Mouse (Mus musculus): ENCODE measurements around the gene Actn3. TPM values are rescaled to one million over a fixed set of nuclear protein-coding genes. Genes with fewer than 3 reads are reported as not detected.
"Not testable (repeated sequence)": the region's sequence is repeated elsewhere in the genome, so short reads cannot be mapped to it uniquely, and the experiment has no call there.

Actn3 gene
- polyA plus RNA-seq, 1 experiment from 2014 or later, result 29.6 TPM

DNA sequence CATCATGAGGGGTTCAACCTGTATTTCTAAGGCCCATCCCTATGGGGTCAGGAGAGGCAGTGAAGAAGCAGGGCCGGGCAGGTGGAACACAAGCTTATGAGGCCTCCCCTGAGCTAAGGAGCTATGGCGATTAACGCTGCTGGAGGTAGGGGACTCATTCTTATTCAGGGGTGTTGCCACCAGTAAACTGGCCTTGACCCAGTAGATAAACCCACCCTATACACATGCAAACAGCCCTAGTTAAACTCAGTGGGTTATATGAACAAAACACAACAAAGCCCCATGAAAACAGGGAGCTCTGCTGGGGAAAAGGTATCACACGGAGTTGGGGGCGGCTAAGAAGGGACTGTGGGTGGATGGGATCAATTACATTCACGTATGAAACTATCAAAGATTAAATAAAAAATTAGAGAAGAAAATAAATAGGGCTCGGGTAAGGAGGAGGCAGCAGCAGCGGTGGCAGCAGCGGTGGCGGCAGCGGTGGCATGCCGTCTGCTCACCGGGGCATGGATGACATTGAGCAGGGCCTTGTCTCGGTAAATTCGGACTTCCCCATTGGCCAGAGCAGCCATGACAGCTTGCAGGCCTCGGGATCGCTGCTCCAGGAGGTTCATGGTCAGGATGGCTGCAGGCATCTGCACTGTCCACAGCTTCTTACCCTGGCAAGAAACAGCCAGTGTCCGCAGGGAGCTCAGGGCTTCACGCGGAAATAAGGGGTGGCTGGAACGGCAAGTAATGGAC, 19.2 kb upstream of the Actn3 start:
- peaks cover 15% of the 10 kb centered on the region for H3K36me3 ChIP-seq
- H3K27ac ChIP-seq (replicated peaks), result no peak overlapping the region
- H3K9me3 ChIP-seq (replicated peaks), result no peaks in the 10 kb centered on the region
- no peak overlapping the region for H3K4me3 ChIP-seq (replicated peaks)
- WGBS, result 56% methylated on average over 21 of the region's 21 CpGs
- H3K4me2 ChIP-seq (replicated peaks), result no peak overlapping the region
- H3K9ac ChIP-seq, result no peak overlapping the region
- no peaks in the 10 kb centered on the region for H3K27me3 ChIP-seq
- H3K4me1 ChIP-seq, result no peaks in the 10 kb centered on the region
- ATAC-seq (ENCODE audit: insufficient number of reproducible peaks, low FRiP score, low TSS enrichment, low read depth), result no peak

DNA sequence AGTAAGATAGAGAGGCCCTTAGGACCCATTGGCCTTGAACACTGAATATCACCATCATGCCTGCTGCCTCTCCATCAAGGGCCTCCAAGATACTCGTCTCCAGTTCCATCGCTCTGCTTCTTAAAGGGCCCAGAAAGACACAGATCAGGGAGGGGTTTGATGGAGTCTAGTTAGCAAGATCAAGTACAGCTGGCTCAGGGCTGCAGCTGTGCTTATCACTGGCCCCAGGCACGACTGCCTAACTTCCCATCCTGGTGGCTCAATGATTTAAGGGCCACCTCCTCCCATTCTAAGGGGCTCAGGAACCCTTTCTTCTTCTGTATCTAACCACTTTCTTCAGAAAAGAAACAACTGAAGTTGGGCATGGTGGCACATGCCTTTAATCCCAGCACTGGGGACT, 14.1 kb upstream of the Actn3 start:
- Histone ChIP-seq H3K4me2 (replicated peaks) (no peak overlapping the region), H3K36me3 (peaks cover 13% of the 10 kb centered on the region), H3K27ac (replicated peaks) (no peak overlapping the region), H3K4me1 (no peaks in the 10 kb centered on the region), H3K9ac (no peak overlapping the region), H3K27me3 (no peaks in the 10 kb centered on the region), H3K9me3 (replicated peaks) (no peaks in the 10 kb centered on the region), H3K4me3 (replicated peaks) (no peak overlapping the region)
- WGBS, result 70% methylated on average over 3 of the region's 3 CpGs
- ATAC-seq (ENCODE audit: insufficient number of reproducible peaks, low FRiP score, low TSS enrichment, low read depth), result no peak

DNA sequence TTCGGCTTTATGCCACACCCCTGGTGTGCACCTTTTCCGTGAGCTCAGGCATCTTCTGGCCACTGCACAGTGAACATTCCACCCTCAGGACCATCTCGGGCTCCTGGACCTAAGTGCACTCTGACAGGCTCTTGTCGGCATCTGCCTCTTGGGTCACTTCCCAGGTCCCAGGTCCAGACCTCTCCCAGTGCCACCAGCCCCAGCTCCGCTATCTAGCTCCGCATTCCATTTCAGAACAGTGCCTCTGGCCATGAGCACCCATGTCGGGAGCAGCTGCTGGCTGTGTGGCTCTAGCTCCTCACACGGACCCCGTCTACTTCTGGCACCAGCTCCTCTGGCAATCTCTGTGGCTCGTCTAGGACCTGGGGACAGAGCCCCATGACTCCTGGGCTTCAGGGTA, 12.1 kb upstream of the Actn3 start:
- H3K4me2 ChIP-seq (replicated peaks), result no peak overlapping the region
- H3K4me3 ChIP-seq (replicated peaks), result no peak overlapping the region
- WGBS, result 79% methylated on average over 10 of the region's 10 CpGs
- no peaks in the 10 kb centered on the region for H3K27me3 ChIP-seq
- no peaks in the 10 kb centered on the region for H3K4me1 ChIP-seq
- no peak overlapping the region for H3K9ac ChIP-seq
- peaks cover 13% of the 10 kb centered on the region for H3K36me3 ChIP-seq
- no peak for ATAC-seq (ENCODE audit: insufficient number of reproducible peaks, low FRiP score, low TSS enrichment, low read depth)
- no peak overlapping the region for H3K27ac ChIP-seq (replicated peaks)
- H3K9me3 ChIP-seq (replicated peaks), result no peaks in the 10 kb centered on the region

DNA sequence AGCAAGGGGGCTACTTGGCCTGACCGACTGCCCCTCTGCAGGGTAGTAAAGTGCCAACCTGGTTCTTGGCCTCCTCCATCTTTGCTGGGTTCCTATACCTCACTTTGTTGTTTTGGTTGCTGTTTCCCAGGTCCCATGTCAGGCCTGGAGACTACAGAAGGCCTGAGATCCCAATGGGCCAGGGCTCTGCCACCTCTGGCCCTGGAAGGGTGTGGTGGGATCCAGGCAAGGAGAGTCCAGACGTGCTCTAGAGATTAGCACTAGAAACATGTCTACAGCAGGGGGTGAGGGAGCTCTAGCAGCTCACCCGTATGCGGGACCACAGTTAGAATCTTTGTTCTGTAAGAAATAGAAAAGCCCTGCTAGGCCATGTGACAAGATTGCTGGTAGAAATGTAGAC, 6.3 kb upstream of the Actn3 start:
- WGBS, result 83% methylated on average over 4 of the region's 4 CpGs

DNA sequence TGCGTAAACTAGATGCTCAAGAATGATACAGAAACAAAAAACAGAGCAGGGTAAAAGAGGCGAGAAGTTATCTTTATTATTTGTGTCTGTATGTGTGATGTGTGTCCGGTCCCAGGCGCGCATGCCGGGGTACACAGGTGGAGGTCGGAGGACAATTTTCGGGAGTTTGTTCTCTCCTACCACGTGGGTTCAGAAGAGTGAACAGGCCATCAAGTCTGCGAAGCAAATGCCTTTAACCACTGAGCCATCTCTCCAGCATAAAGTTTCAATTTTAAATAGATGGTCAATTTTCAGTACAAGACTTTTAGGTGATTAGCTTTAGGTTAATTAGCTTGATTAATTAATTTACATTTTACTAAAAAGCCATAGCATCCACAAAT, 1.6 kb upstream of the Actn3 start:
- peak overlapping the region; percentile 94 for H3K4me2 ChIP-seq (replicated peaks)
- H3K36me3 ChIP-seq, result peaks cover 11% of the 10 kb centered on the region
- WGBS, result 44% methylated on average over 10 of the region's 10 CpGs
- H3K9ac ChIP-seq, result peak overlapping the region; percentile 91
- H3K4me3 ChIP-seq (replicated peaks), result peak overlapping the region; percentile 82
- H3K27me3 ChIP-seq, result no peaks in the 10 kb centered on the region
- peaks cover 23% of the 10 kb centered on the region for H3K4me1 ChIP-seq
- no peaks in the 10 kb centered on the region for H3K9me3 ChIP-seq (replicated peaks)
- H3K27ac ChIP-seq (replicated peaks), result no peak overlapping the region
- no peak for ATAC-seq (ENCODE audit: insufficient number of reproducible peaks, low FRiP score, low TSS enrichment, low read depth)

More for the DNA sequence above, 6.3 kb upstream of the Actn3 start:
- H3K27me3 ChIP-seq, result no peaks in the 10 kb centered on the region
- no peak overlapping the region for H3K4me2 ChIP-seq (replicated peaks)
- no peak overlapping the region for H3K4me3 ChIP-seq (replicated peaks)
- peaks cover 6% of the 10 kb centered on the region; the same call in 1 of the 2 replicates for H3K4me1 ChIP-seq
- no peak overlapping the region for H3K9ac ChIP-seq
- ATAC-seq (ENCODE audit: insufficient number of reproducible peaks, low FRiP score, low TSS enrichment, low read depth), result no peak
- H3K9me3 ChIP-seq (replicated peaks), result no peaks in the 10 kb centered on the region
- H3K27ac ChIP-seq (replicated peaks), result no peak overlapping the region
- peaks cover 11% of the 10 kb centered on the region for H3K36me3 ChIP-seq

DNA sequence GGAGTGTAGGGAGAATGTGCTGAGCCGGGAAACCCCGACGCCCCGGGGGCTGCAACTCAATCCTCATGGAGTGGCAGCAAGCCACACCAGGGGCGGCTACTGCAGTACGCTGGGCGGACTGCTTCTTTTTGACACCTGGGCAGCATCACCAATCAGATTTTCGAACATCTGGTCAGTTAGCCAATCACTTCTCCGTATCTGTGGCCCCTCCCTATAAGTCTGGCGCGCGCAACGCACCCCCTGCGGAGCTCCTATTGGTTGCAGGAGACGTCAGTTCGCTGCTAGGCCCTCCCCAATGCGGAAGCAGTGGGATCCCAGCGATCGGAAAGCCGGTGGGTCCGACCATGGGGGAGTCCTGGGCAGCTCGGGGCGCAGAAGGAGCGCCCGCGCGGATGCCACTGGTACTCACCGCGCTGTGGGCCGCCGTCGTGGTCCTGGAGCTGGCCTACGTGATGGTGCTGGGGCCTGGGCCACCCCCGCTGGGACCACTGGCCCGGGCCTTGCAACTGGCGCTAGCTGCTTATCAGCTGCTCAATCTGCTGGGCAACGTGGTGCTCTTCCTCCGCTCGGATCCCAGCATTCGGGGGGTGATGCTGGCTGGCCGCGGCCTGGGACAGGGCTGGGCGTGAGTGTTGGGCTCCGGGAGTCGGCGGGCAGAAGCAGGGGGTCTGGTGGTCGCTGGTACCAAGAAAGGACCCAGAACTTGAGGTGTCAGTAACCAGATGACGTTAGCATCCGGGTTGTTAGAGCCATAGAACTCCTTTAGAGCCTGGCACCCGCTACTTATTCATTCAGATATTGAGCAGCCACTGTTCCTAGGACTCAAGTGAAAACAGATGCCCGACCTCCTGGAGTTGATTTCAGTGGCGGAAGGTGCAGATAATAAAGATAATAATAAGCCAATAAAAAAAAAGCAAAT, 955 bp upstream of the Actn3 start, which contains the start of gene Zdhhc24:
Gene Zdhhc24, plus strand, starts transcription at position 264 of the 919 bp plus-strand sequence.
- ATAC-seq (ENCODE audit: insufficient number of reproducible peaks, low FRiP score, low TSS enrichment, low read depth), result peak; percentile 93
- peak within 1 kb of the TSS; percentile 94 for H3K4me2 ChIP-seq (replicated peaks)
- H3K4me3 ChIP-seq (replicated peaks), result peak within 1 kb of the TSS; percentile 82
- H3K36me3 ChIP-seq, result peaks cover 8% of the 10 kb centered on the region; the same call in 1 of the 2 replicates
- H3K9me3 ChIP-seq (replicated peaks), result no peaks in the 10 kb centered on the region
- peak within 1 kb of the TSS; percentile 78 for H3K27ac ChIP-seq (replicated peaks)
- WGBS, result under 1% methylated on average over 52 of the region's 52 CpGs
- peaks cover 23% of the 10 kb centered on the region for H3K4me1 ChIP-seq
- peak within 1 kb of the TSS; percentile 91 for H3K9ac ChIP-seq
- H3K27me3 ChIP-seq, result no peaks in the 10 kb centered on the region

DNA sequence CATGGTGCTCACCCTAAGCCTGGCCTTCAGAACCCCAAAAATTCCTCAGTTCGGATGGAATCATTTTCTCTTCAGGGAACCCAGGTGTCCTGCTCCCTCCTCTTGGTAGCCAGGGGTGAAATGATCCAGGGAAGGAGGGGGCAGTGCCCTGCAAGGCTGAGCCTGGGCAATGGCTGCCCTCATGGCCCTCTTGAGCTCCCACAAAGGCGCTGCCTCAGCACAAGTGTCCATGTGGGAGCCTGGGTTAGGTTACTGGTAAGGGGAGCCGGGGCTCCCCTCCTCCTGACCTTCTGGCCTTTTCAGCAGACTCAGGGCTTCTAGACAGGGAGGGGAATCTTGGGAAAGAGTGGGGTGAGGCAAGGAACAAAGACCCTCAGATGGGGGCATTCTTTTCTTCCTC, 954 bp downstream of the Actn3 start:
- 0 out of 2 replicates have a peak overlapping the region, but pooled peaks have one; percentile 48 for H3K27ac ChIP-seq (replicated peaks)
- H3K36me3 ChIP-seq, result no peaks in the 10 kb centered on the region
- ATAC-seq (ENCODE audit: insufficient number of reproducible peaks, low FRiP score, low TSS enrichment, low read depth), result no peak
- H3K4me1 ChIP-seq, result peaks cover 23% of the 10 kb centered on the region
- H3K4me3 ChIP-seq (replicated peaks), result peak overlapping the region; percentile 82; the same call in 1 of the 2 replicates
- peak overlapping the region; percentile 94; the same call in 1 of the 2 replicates for H3K4me2 ChIP-seq (replicated peaks)
- H3K27me3 ChIP-seq, result no peaks in the 10 kb centered on the region
- H3K9me3 ChIP-seq (replicated peaks), result no peaks in the 10 kb centered on the region
- 48% methylated on average over 3 of the region's 3 CpGs for WGBS
- no peak overlapping the region for H3K9ac ChIP-seq

DNA sequence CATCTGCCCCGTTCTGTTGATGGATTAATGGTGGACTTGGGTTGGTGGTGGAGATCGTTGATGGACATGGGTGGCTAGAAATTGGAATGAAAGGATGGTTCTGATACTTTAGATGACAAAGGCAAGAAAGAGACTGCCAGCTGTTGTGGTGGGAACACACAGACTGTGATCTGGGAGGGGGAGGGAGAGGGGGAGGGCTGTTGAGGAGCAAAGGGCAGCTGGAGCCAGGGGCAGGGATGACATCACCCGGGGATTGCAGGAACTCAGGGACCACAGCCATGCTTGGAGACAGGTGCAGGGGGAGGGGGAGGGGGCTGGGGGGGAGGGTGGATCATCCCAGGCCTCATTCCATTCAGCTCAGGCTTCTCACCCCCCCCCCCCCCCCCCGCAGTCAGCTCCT, 1.5 kb downstream of the Actn3 start:
- Histone ChIP-seq H3K4me1 (peaks cover 23% of the 10 kb centered on the region), H3K27ac (replicated peaks) (no peak overlapping the region), H3K9ac (no peak overlapping the region), H3K27me3 (no peaks in the 10 kb centered on the region), H3K4me3 (replicated peaks) (no peak overlapping the region), H3K9me3 (replicated peaks) (no peaks in the 10 kb centered on the region), H3K4me2 (replicated peaks) (no peak overlapping the region), H3K36me3 (no peaks in the 10 kb centered on the region)
- WGBS, result 73% methylated on average over 3 of the region's 4 CpGs
- ATAC-seq (ENCODE audit: insufficient number of reproducible peaks, low FRiP score, low TSS enrichment, low read depth), result no peak

DNA sequence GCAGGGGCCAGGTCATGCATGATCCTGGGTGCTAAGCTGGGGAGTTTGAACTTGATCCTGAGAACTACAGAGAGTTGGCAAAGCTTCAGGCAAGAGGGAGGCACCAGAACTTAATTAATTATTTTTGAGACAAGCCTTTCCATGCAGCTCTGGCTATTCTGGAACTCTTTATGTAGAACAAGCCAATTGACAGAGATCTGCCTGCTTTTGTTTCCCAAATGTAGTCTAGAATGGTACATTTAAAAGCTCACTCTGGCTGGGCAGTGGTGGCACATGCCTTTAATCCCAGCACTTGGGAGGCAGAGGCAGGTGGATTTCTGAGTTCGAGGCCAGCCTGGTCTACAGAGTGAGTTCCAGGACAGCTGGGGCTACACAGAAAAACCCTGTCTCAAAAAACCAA, 3.1 kb downstream of the Actn3 start:
- not testable (repeated sequence) for H3K36me3 ChIP-seq; H3K9ac ChIP-seq; H3K9me3 ChIP-seq (replicated peaks); H3K27ac ChIP-seq (replicated peaks); H3K27me3 ChIP-seq; H3K4me3 ChIP-seq (replicated peaks); ATAC-seq (ENCODE audit: insufficient number of reproducible peaks, low FRiP score, low TSS enrichment, low read depth); H3K4me2 ChIP-seq (replicated peaks)
- H3K4me1 ChIP-seq, result peaks cover 20% of the 10 kb centered on the region
- 72% methylated on average over 1 of the region's 1 CpGs for WGBS

DNA sequence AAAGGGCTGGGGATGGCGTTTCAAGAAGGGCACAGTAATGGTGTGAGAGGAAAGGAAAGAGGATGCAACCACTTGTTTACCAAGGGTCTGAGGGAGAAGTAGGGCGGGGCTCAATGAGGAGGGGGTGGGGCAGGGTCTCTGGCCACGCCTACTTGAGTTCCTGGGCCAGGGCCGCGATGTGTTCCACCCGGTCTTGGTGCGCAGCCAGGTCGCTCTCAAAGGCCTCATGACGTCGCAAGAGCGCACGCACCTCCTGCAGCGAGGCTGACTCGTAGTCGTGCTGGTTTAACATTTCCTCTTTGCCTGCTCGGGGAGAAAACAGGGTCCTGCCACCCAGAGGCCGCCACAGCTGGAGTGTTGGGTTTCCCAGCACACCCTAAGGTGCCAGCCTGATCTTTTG, 12.6 kb downstream of the Actn3 start:
- Histone ChIP-seq H3K27ac (replicated peaks) (no peak overlapping the region), H3K9ac (0 out of 2 replicates have a peak overlapping the region, but pooled peaks have one; percentile 23), H3K9me3 (replicated peaks) (no peaks in the 10 kb centered on the region), H3K4me1 (peaks cover 3% of the 10 kb centered on the region; the same call in 1 of the 2 replicates), H3K4me2 (replicated peaks) (peak overlapping the region; percentile 38), H3K4me3 (replicated peaks) (no peak overlapping the region), H3K27me3 (no peaks in the 10 kb centered on the region), H3K36me3 (peaks cover 10% of the 10 kb centered on the region; the same call in 1 of the 2 replicates)
- no peak for ATAC-seq (ENCODE audit: insufficient number of reproducible peaks, low FRiP score, low TSS enrichment, low read depth)
- 3% methylated on average over 17 of the region's 17 CpGs for WGBS

DNA sequence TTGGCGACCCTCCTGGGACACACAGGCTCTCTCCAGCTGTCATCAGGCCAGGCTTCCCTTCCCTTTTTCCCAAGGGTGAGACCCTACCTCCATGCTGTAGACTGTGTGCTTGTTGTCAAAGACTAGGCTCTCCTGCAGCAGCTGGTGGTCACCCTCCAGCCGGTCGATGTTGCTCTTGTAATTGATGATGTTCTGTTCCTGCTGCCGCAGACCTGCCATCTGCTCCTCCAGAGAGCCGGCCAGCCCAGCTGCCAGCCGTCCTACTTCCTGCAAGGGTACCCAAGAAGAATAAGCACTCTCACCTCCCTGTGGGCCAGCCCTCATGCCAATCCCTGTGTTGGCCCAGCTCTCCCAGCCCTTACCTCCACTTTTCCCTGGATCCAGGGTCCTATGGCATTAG, 14.7 kb downstream of the Actn3 start:
- H3K4me1 ChIP-seq, result peaks cover 3% of the 10 kb centered on the region; the same call in 1 of the 2 replicates
- H3K36me3 ChIP-seq, result peaks cover 17% of the 10 kb centered on the region; the same call in 1 of the 2 replicates
- no peaks in the 10 kb centered on the region for H3K9me3 ChIP-seq (replicated peaks)
- no peak overlapping the region for H3K27ac ChIP-seq (replicated peaks)
- H3K9ac ChIP-seq, result no peak overlapping the region
- H3K4me3 ChIP-seq (replicated peaks), result no peak overlapping the region
- WGBS, result 75% methylated on average over 6 of the region's 6 CpGs
- H3K4me2 ChIP-seq (replicated peaks), result no peak overlapping the region
- no peaks in the 10 kb centered on the region for H3K27me3 ChIP-seq
- 0 out of 2 replicates have a peak, but pooled peaks have one; percentile 30 for ATAC-seq (ENCODE audit: insufficient number of reproducible peaks, low FRiP score, low TSS enrichment, low read depth)
